Mouse (Mus musculus) inflammation-experienced regulatory T-cells (primary cell): ENCODE results near the gene Impg1. TPM values are rescaled to one million over a fixed set of nuclear protein-coding genes. Genes with fewer than 3 reads are reported as not detected.

ENCODE experiments used
- polyA plus RNA-seq, 2 experiments: library from polyadenylated mRNA; unstranded; fragments of 100-300 nt; shearing (Covaris generic); gene quantifications; one replicate each; pipeline ENCODE4 v1.2.1; 2017

Impg1 gene
- under 1 TPM; 0.17 to 0.24 TPM for polyA plus RNA-seq

DNA sequence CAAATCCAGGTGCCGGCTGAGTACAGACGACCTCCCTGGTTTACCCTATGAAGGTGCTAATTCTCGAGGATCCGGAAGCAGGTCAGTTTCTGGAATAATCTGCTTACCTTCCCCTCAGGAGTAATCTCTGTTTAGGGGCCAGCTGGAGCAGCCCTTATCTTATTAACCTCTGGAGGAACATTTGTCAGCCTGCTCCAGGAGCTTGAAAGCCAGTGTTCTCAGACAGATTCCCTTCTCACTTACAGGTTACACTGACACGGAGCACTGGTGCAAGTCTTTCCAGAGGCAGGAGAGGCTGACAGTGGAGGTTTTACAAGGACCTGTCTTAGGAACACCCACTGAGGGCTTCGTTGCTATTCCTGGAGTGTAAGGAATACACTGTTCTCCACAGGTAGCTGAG lies at the start of gene Impg1:
TSS of gene Impg1 (minus strand) at position 101 of the 400 bp plus-strand sequence.

